Mouse (Mus musculus) monocyte, adult 5-6 weeks (primary cell): Measurements from ENCODE around the gene Pgls. TPM values are rescaled to one million over a fixed set of nuclear protein-coding genes. Genes with fewer than 3 reads are reported as not detected.

Experiments
- ATAC-seq: fragments of 153-309, 156-312 bp; replicated peaks from 2 replicates; pipeline ENCODE4 v1.8.0; 2017; ENCODE audit warnings: mild to moderate bottlenecking; ENCODE audit not compliant: low TSS enrichment, insufficient number of reproducible peaks, severe bottlenecking, poor library complexity, low FRiP score
- total RNA-seq: library from RNA; stranded (forward); fragments of 200-1000, 200-491, 200-594 nt; gene quantifications from 3 replicates; pipeline ENCODE4 v1.2.3, GENCODE M21; 2017

Gene Pgls
- total RNA-seq, 1 experiment from 2014 or later, result 31.2 TPM

- ATAC-seq, result peak; percentile 65
Measured at GRCm38 (mm10) chr8:71629096-71629697, 37.2 kb downstream of the Pgls start.

- ATAC-seq, result no peak
Measured at GRCm38 (mm10) chr8:71629781-71630212, 37.8 kb downstream of the Pgls start.

- no peak for ATAC-seq
Measured at GRCm38 (mm10) chr8:71630761-71631160, 38.8 kb downstream of the Pgls start.

GRCm38 (mm10) chr8:71631897-71632296 lies 39.9 kb downstream of the Pgls start:
- ATAC-seq, result no peak

- ATAC-seq, result peak; percentile 16; the same call in 1 of the 2 replicates
Measured at GRCm38 (mm10) chr8:71633164-71633563, 41.2 kb downstream of the Pgls start.

GRCm38 (mm10) chr8:71633981-71634667 lies 42.1 kb downstream of the Pgls start:
- peak; percentile 28; the same call in 1 of the 2 replicates for ATAC-seq

GRCm38 (mm10) chr8:71637149-71638095 lies 45.4 kb downstream of the Pgls start:
- ATAC-seq, result no peak

GRCm38 (mm10) chr8:71638321-71638720 lies 46.3 kb downstream of the Pgls start:
- ATAC-seq, result no peak

GRCm38 (mm10) chr8:71639318-71639717 lies 47.3 kb downstream of the Pgls start:
- no peak for ATAC-seq

GRCm38 (mm10) chr8:71645510-71645909 lies 53.5 kb downstream of the Pgls start:
- no peak for ATAC-seq

Other genes starting within 250 kb of the Pgls start
- gene Use1, start 225.3 kb upstream of the Pgls start, total RNA-seq, result 172 to 275 TPM (median 266 TPM) in 3 replicates
- gene Ocel1, start 220.9 kb upstream of the Pgls start, total RNA-seq, result 11.9 to 24.2 TPM (median 16.3 TPM) in 3 replicates
- gene Nr2f6, start 210.2 kb upstream of the Pgls start, total RNA-seq, result 3.4 to 11.6 TPM (median 9.4 TPM) in 3 replicates
- 0.10 TPM in 1 of 3 replicates, not detected in the others for gene Ushbp1, start 196.4 kb upstream of the Pgls start, total RNA-seq
- gene Babam1, start 195.3 kb upstream of the Pgls start, total RNA-seq, result 49.7 to 68.7 TPM (median 61.4 TPM) in 3 replicates
- gene Ankle1, start 186.2 kb upstream of the Pgls start, total RNA-seq, result 0.48 TPM in 1 of 3 replicates, not detected in the others
- 2.2 to 12.0 TPM (median 8.3 TPM) in 3 replicates for gene Abhd8, start 128.5 kb upstream of the Pgls start, total RNA-seq
- 5.7 to 17.9 TPM (median 13.7 TPM) in 3 replicates for gene Mrpl34, start 127.2 kb upstream of the Pgls start, total RNA-seq
- gene Dda1, start 123.0 kb upstream of the Pgls start, total RNA-seq, result 33.6 to 53.8 TPM (median 42.4 TPM) in 3 replicates
- 4.7 to 11.0 TPM (median 8.5 TPM) in 3 replicates for gene Ano8, start 106.2 kb upstream of the Pgls start, total RNA-seq
- gene Gtpbp3, start 104.1 kb upstream of the Pgls start, total RNA-seq, result 16.0 to 22.2 TPM (median 16.4 TPM) in 3 replicates
- not detected in 3 replicates for gene Plvap, start 80.4 kb upstream of the Pgls start, total RNA-seq
- not detected in 3 replicates for gene Ccdc194, start 66.5 kb upstream of the Pgls start, total RNA-seq
- gene Bst2, start 54.7 kb upstream of the Pgls start, total RNA-seq, result 25.5 to 51.2 TPM (median 32.9 TPM) in 3 replicates
- gene Mvb12a, start 49.3 kb upstream of the Pgls start, total RNA-seq, result 13.9 to 34.3 TPM (median 20.5 TPM) in 3 replicates
- gene Tmem221, start 33.3 kb upstream of the Pgls start, total RNA-seq, result 0.29 TPM in 1 of 3 replicates, not detected in the others
- gene Nxnl1, start 25.6 kb upstream of the Pgls start, total RNA-seq, result not detected in 3 replicates
- 0.53 to 1.2 TPM (median 0.76 TPM) in 3 replicates for gene Slc27a1, start 23.3 kb upstream of the Pgls start, total RNA-seq
- 6.3 to 12.8 TPM (median 6.9 TPM) in 3 replicates for gene Fam129c, start 5.5 kb downstream of the Pgls start, total RNA-seq
- gene Colgalt1, start 18.8 kb downstream of the Pgls start, total RNA-seq, result 39.9 to 78.4 TPM (median 65.4 TPM) in 3 replicates
- gene Unc13a, start 79.6 kb downstream of the Pgls start, total RNA-seq, result 0.21 to 0.97 TPM (median 0.29 TPM) in 3 replicates
- gene Jak3, start 84.1 kb downstream of the Pgls start, total RNA-seq, result 7.1 to 25.6 TPM (median 11.2 TPM) in 3 replicates
- gene Insl3, start 97.0 kb downstream of the Pgls start, total RNA-seq, result 14.1 TPM in 1 of 3 replicates, not detected in the others
- 0.29 to 0.75 TPM in 2 of 3 replicates, not detected in the other for gene B3gnt3, start 109.6 kb downstream of the Pgls start, total RNA-seq
- gene Fcho1, start 133.5 kb downstream of the Pgls start, total RNA-seq, result 17.3 to 92.4 TPM (median 17.6 TPM) in 3 replicates